In genomic region chr5:4496907-4497200, GRCm38 (mm10) we compare ENCODE assay signal across 9 mouse cellular contexts.
DNase-seq lines count a peak whose midpoint lies in the region; ATAC-seq and TF ChIP-seq lines count a peak whose summit lies in the region.
"Had no signal": no experiment of that assay in that cellular context is flagged by ENCODE, and none has a peak within 500 bp of the region (broad histone marks: within the 10 kb centered on the region; RNA-seq: fewer than 3 reads in every experiment).

No protein-coding gene starts in this region.

- H3K27ac ChIP-seq in heart, adult 2 months = peak overlapping the region; percentile 62
- no peak overlapping the region for H3K27ac ChIP-seq in brown adipose tissue, adult 24 weeks (replicated peaks; ENCODE audit: low read depth, low read length)
- H3K27ac ChIP-seq in hindbrain, embryonic 15.5 days (replicated peaks) = peak overlapping the region; percentile 7; the same call in 1 of the 2 replicates
- H3K27ac ChIP-seq in midbrain, embryonic 12.5 days (replicated peaks) = no peak overlapping the region

- H3K4me2 ChIP-seq in hindbrain, embryonic 15.5 days = peak overlapping the region; percentile 41
- H3K4me2 ChIP-seq in midbrain, embryonic 12.5 days (replicated peaks) = peak overlapping the region; percentile 28

- no peaks in the 10 kb centered on the region for H3K27me3 ChIP-seq in heart, adult 2 months (ENCODE audit: control insufficient read depth, insufficient read depth, low read length)
- peaks cover 7% of the 10 kb centered on the region; the same call in 1 of the 2 replicates for H3K27me3 ChIP-seq in hindbrain, embryonic 15.5 days
- H3K27me3 ChIP-seq in midbrain, embryonic 12.5 days = peaks cover 16% of the 10 kb centered on the region

- ATAC-seq in hindbrain, embryonic 15.5 days (ENCODE audit: low FRiP score, low read depth) = no peak
- no peak for ATAC-seq in midbrain, embryonic 12.5 days (ENCODE audit: low FRiP score, low read depth)

- no peak for DNase-seq in heart, adult 2 months
- no peak for DNase-seq in heart, postnatal 4 days
- no peak for DNase-seq in layer of hippocampus, postnatal 36 days
- DNase-seq in frontal cortex, adult 2 months (ENCODE audit: extremely low spot score in 1 of 2, low spot score in 1 of 2) = no peak
- DNase-seq in frontal cortex, postnatal 14 days (ENCODE audit: low spot score in 2 of 2) = no peak
- DNase-seq: adrenal gland, adult 8-10 months had no signal

- peaks cover 7% of the 10 kb centered on the region for H3K4me1 ChIP-seq in heart, adult 2 months (ENCODE audit: control insufficient read depth, insufficient read depth, low read length)
- peaks cover 3% of the 10 kb centered on the region; the same call in 1 of the 2 replicates for H3K4me1 ChIP-seq in brown adipose tissue, adult 24 weeks (ENCODE audit: control insufficient read depth, insufficient read depth, insufficient read length, low read length)
- H3K4me1 ChIP-seq in hindbrain, embryonic 15.5 days (replicated peaks) = peaks cover 32% of the 10 kb centered on the region
- H3K4me1 ChIP-seq in midbrain, embryonic 12.5 days = peaks cover 35% of the 10 kb centered on the region

- no peak for TF ChIP-seq CTCF in heart, adult 2 months (IDR thresholded peaks at IDR 0.05)

- no peak for TF ChIP-seq POLR2A in heart, adult 2 months (IDR thresholded peaks at IDR 0.05; ENCODE audit: insufficient read depth, low read depth, low read length)

- no peak overlapping the region for H3K4me3 ChIP-seq in heart, adult 2 months
- peak overlapping the region; percentile 16; the same call in 1 of the 2 replicates for H3K4me3 ChIP-seq in brown adipose tissue, adult 24 weeks (ENCODE audit: insufficient read depth, low read depth, low read length)
- H3K4me3 ChIP-seq in hindbrain, embryonic 15.5 days = 0 out of 2 replicates have a peak overlapping the region, but pooled peaks have one; percentile 3
- H3K4me3 ChIP-seq in midbrain, embryonic 12.5 days = no peak overlapping the region

- H3K79me2 ChIP-seq in heart, adult 2 months (replicated peaks; ENCODE audit: control insufficient read depth, insufficient read depth, low read length) = no peaks in the 10 kb centered on the region

- H3K9me3 ChIP-seq in hindbrain, embryonic 15.5 days = no peaks in the 10 kb centered on the region
- no peaks in the 10 kb centered on the region for H3K9me3 ChIP-seq in midbrain, embryonic 12.5 days

- H3K9ac ChIP-seq in heart, adult 2 months (ENCODE audit: low read depth, low read length) = no peak overlapping the region; the same call in 1 of the 2 replicates
- H3K9ac ChIP-seq in hindbrain, embryonic 15.5 days = no peak overlapping the region
- no peak overlapping the region for H3K9ac ChIP-seq in midbrain, embryonic 12.5 days (replicated peaks)

- 24% methylated on average over 3 of the region's 3 CpGs for WGBS in heart, adult 2 months
- WGBS in hindbrain, embryonic 15.5 days = 28% methylated on average over 3 of the region's 3 CpGs
- WGBS in midbrain, embryonic 12.5 days = 32% methylated on average over 3 of the region's 3 CpGs

- intact Hi-C loops in heart, adult 2 months (cut with DNase I) = no loop called here

- no peak for TF ChIP-seq EP300 in heart, adult 2 months (IDR thresholded peaks at IDR 0.05; ENCODE audit: insufficient read depth, low read depth, low read length)

- H3K36me3 ChIP-seq in heart, adult 2 months (ENCODE audit: control insufficient read depth, insufficient read depth, low read length) = peaks cover 2% of the 10 kb centered on the region; the same call in 1 of the 2 replicates
- no peaks in the 10 kb centered on the region for H3K36me3 ChIP-seq in hindbrain, embryonic 15.5 days
- H3K36me3 ChIP-seq in midbrain, embryonic 12.5 days = no peaks in the 10 kb centered on the region

Comparison
In these comparisons a context has a peak if more than half of its experiments do, and no peak if none do; other contexts are left out.
1. H3K27ac ChIP-seq: peak in heart, adult 2 months (single experiment) and hindbrain, embryonic 15.5 days (single experiment); none in brown adipose tissue, adult 24 weeks (single experiment) and midbrain, embryonic 12.5 days (single experiment).
2. H3K4me3 ChIP-seq: peak in brown adipose tissue, adult 24 weeks (single experiment) and hindbrain, embryonic 15.5 days (single experiment); none in heart, adult 2 months (single experiment) and midbrain, embryonic 12.5 days (single experiment).